Mouse (Mus musculus) layer of hippocampus, postnatal 25 days (tissue): ENCODE results near the gene Tanc2. TPM values are rescaled to one million over a fixed set of nuclear protein-coding genes. Genes with fewer than 3 reads are reported as not detected.

ENCODE experiments used
- DNase-seq, 2 experiments: peaks; one replicate each; pipeline ENCODE4 v3.0.0; 2022; ENCODE audit warnings: mixed read lengths in 2 of 2, low spot score in 1 of 2; ENCODE audit errors: extremely low spot score in 1 of 2
- total RNA-seq, 2 experiments: library from RNA; stranded (reverse); gene quantifications; 2 replicates each; pipeline ENCODE4 v1.2.3; 2021

Tanc2 gene
- total RNA-seq, 2 experiments from 2014 or later: 138 to 179 TPM

DNA sequence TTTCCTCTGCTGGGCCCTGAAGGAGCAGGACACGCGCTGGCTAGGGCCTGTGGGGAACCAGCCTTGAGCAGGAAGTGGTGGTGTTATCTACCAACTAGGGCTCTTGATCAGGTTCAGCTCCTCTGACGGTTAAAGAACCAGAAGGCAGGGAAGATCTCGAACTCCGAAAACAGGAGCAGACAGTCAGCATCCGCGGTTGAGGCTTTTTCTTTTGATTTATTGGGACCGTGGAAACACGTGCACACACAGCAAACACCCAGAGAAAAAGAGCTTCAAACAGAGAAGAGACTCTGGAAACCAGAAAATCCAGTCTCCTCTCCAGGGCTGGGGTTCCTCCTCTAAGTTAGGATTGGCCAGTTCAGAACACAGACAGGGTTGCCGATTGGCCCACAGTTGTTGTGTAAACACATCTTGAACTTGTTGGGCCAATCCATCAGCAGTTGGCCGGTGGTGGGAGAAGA is 356.9 kb downstream of the Tanc2 start:
- DNase-seq: no peak

- DNase-seq: no peak
These were observed 358.5 kb downstream of the Tanc2 start for GRCm38 (mm10) chr11:105948255-105948654.

GRCm38 (mm10) chr11:105950519-105950918 is 360.7 kb downstream of the Tanc2 start:
- no peak for DNase-seq

- DNase-seq: no peak
These were observed 361.8 kb downstream of the Tanc2 start for GRCm38 (mm10) chr11:105951601-105952044.

DNA sequence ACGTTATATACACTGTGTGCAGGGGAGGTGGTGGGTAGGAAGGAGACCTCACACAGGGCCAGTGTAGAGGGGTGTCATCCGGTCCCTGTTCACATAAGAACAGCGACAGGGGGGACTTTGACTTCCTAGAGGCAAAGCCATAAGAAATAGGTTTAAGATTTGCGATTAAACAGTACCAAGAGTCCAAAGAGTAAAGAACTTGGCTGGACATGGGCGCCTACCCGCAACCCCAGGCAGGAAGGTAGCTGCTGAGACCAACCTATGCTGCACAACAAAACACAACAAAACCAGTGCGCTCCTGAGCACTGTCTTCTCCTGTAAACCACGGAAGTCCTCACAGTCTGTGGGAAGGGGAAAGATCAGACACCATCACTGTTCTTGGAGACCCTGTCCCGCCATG is 362.3 kb downstream of the Tanc2 start:
- no peak for DNase-seq

DNA sequence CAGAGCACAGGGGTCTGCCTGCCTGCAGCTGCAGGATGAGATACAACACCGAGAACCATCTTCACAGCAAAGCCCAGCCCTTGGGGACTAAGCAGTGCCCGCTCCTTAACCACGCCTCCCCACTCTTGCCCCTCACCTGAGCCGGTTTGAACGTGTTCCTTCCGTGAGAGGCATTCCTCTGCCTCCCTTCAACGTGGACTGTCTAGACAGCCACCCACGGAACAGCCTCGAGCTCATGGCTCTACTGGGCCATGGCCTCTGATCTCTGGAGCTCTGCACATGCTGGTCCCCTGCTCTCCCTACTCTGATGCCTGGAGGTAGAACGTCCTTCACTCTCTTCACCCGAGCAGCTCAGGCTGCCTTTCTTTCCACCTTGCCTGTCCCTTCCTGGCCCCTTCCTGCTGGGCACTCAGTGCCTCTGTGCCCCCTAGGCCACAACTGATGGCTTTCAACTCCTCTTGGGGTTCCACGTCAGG is 363.2 kb downstream of the Tanc2 start, which contains the start of gene Cyb561:
Cyb561 (minus strand) TSS at position 426 of the 476 bp plus-strand sequence.
- DNase-seq: no peak

DNA sequence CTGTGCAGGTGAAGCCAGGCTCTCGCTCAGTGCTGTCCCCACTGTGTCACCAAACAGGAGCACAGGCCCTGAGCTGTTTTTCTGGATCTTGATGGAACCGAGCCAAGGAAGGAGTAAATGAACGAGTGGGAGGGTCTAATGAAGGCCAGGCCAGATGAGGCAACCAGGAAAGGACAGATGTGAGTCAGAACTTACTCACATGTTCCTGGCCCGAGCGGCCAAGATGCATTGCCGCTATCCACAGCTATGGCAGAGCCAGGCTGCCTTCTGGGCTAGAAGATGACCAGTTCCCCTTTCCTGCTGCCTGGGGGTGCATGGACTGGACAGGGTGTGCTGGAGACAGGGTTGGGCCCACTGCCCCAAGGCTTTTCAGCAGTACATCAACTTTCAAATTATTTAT is 363.6 kb downstream of the Tanc2 start:
- DNase-seq: no peak

- DNase-seq: no peak
These were observed 366.1 kb downstream of the Tanc2 start for GRCm38 (mm10) chr11:105955815-105956430.

GRCm38 (mm10) chr11:105957501-105957900 is 367.7 kb downstream of the Tanc2 start:
- no peak for DNase-seq

- DNase-seq: no peak
These were observed 368.8 kb downstream of the Tanc2 start for GRCm38 (mm10) chr11:105958566-105958965.

GRCm38 (mm10) chr11:105959355-105959754 is 369.6 kb downstream of the Tanc2 start:
- DNase-seq: no peak

DNA sequence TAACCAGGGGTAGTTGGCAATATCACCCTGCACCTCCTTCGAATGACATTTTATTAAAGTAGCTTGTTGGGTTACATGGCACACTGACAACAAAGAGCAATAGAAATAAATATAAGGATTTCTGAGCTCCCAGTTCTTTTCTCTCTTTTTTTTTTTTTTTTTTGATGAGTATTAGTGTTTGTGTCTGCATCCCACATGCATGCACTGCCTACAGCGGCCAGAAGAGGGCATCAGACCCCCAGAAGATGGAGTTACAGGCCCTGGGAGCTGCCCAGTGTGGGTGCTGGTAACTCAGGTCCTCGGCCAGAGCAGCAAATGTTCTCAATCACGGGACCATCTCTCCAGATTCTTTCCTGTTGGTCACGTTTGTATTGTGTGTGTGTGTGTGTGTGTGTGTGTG is 374.9 kb downstream of the Tanc2 start:
- no peak for DNase-seq

GRCm38 (mm10) chr11:105966288-105966687 is 376.5 kb downstream of the Tanc2 start:
- no peak for DNase-seq

GRCm38 (mm10) chr11:105967741-105968574 is 378.2 kb downstream of the Tanc2 start, which contains the start of gene Ace:
Gene Ace (plus strand): TSS chr11:105967945.
- DNase-seq: no peak

- DNase-seq: no peak
These were observed 379.2 kb downstream of the Tanc2 start for GRCm38 (mm10) chr11:105968948-105969347.

DNA sequence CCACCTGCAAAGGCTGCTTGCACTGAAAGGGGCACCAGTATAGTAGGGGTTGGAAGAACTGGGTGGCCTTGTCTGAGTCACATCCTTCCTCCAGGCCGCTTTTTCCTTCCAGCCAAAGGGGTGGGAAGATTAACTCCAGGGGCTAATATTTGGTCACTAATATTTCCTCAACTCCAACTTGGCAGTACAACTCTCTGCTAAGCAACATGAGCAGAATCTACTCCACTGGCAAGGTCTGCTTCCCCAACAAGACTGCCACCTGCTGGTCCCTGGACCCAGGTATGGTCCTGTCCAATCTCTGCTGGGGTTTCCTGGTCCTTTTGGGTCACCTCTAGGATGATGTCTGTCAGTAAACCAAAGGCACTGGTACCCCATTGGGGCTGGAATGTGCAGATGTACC is 379.7 kb downstream of the Tanc2 start:
- peak in 1 of 2 experiments; percentile 38 for DNase-seq

GRCm38 (mm10) chr11:105974593-105974992 is 384.8 kb downstream of the Tanc2 start:
- DNase-seq: no peak

GRCm38 (mm10) chr11:105975050-105975449 is 385.3 kb downstream of the Tanc2 start:
- DNase-seq: no peak

DNA sequence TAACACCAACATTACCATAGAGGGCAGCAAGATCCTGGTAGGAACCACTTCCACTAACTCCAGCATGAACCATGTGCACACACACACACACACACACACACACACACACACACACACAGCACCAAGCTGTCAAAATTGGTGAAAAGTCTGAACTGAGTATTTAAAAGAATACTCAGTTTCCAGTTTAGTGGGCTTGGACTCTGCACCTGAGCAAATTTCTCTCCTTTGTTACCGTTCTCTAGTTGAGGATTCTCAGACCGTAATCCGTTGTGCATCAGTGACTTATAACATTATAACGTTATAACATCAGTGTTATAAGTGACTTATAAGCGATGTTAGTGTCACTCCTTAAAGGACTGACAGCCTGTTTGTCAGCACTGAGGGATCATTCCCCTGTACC is 385.9 kb downstream of the Tanc2 start:
- DNase-seq: no peak

GRCm38 (mm10) chr11:105978232-105978631 is 388.4 kb downstream of the Tanc2 start:
- no peak for DNase-seq

GRCm38 (mm10) chr11:105978634-105979033 is 388.8 kb downstream of the Tanc2 start:
- DNase-seq: no peak
